Mouse (Mus musculus): ENCODE results near the gene Kif6.
A peak's percentile ranks its signal among the peaks of the same experiment; 100 is the strongest.

- TF ChIP-seq CTCF (IDR thresholded peaks at IDR 0.05; ENCODE audit: low read depth) (peak; percentile 29), EP300 (IDR thresholded peaks at IDR 0.05; ENCODE audit: low read depth) (no peak)
These were observed 199.1 kb downstream of the Kif6 start for GRCm38 (mm10) chr17:49813893-49814640.
